Mouse (Mus musculus) CD4-positive, CD25-positive, alpha-beta regulatory T cell, adult 2 months (primary cell): ENCODE results near the gene Dstyk.

Experiments
- DNase-seq: peaks from one replicate; pipeline ENCODE4 v3.0.0-alpha.2; 2012; ENCODE audit warnings: low read depth, low spot score

Gene Dstyk

GRCm38 (mm10) chr1:132417319-132418251 is at the start of gene Dstyk:
Dstyk (plus strand) TSS chr1:132417555.
- DNase-seq = peak; percentile 90

- DNase-seq = peak; percentile 83
Measured at GRCm38 (mm10) chr1:132367692-132368506, 49.5 kb upstream of the Dstyk start.

GRCm38 (mm10) chr1:132370681-132371173 is 46.6 kb upstream of the Dstyk start:
- no peak for DNase-seq

GRCm38 (mm10) chr1:132371298-132372081 is 45.9 kb upstream of the Dstyk start:
- DNase-seq = no peak

GRCm38 (mm10) chr1:132372354-132372753 is 45.0 kb upstream of the Dstyk start:
- DNase-seq = no peak

- no peak for DNase-seq
Measured at GRCm38 (mm10) chr1:132372896-132373534, 44.3 kb upstream of the Dstyk start.

- no peak for DNase-seq
Measured at GRCm38 (mm10) chr1:132374140-132374872, 43.0 kb upstream of the Dstyk start.

- DNase-seq = no peak
Measured at GRCm38 (mm10) chr1:132374873-132375244, 42.5 kb upstream of the Dstyk start.

- DNase-seq = no peak
Measured at GRCm38 (mm10) chr1:132375256-132375655, 42.1 kb upstream of the Dstyk start.

- no peak for DNase-seq
Measured at GRCm38 (mm10) chr1:132376211-132377054, 40.9 kb upstream of the Dstyk start.

GRCm38 (mm10) chr1:132377055-132377365 is 40.3 kb upstream of the Dstyk start:
- DNase-seq = no peak

GRCm38 (mm10) chr1:132377811-132378210 is 39.5 kb upstream of the Dstyk start:
- no peak for DNase-seq

GRCm38 (mm10) chr1:132380550-132381100 is 36.7 kb upstream of the Dstyk start:
- DNase-seq = no peak

GRCm38 (mm10) chr1:132381929-132382328 is 35.4 kb upstream of the Dstyk start:
- DNase-seq = no peak

- peak; percentile 10 for DNase-seq
Measured at GRCm38 (mm10) chr1:132384001-132384554, 33.3 kb upstream of the Dstyk start.

- DNase-seq = no peak
Measured at GRCm38 (mm10) chr1:132385266-132385665, 32.1 kb upstream of the Dstyk start.

GRCm38 (mm10) chr1:132385711-132386110 is 31.6 kb upstream of the Dstyk start:
- no peak for DNase-seq

GRCm38 (mm10) chr1:132386266-132386665 is 31.1 kb upstream of the Dstyk start:
- no peak for DNase-seq

- DNase-seq = no peak
Measured at GRCm38 (mm10) chr1:132387943-132388342, 29.4 kb upstream of the Dstyk start.
